Mouse (Mus musculus) cerebellum, adult 8-10 months (tissue): ENCODE data around the gene Satb2.

Experiments
- DNase-seq: peaks from one replicate; pipeline ENCODE4 v3.0.0; 2022

The Satb2 gene

DNA sequence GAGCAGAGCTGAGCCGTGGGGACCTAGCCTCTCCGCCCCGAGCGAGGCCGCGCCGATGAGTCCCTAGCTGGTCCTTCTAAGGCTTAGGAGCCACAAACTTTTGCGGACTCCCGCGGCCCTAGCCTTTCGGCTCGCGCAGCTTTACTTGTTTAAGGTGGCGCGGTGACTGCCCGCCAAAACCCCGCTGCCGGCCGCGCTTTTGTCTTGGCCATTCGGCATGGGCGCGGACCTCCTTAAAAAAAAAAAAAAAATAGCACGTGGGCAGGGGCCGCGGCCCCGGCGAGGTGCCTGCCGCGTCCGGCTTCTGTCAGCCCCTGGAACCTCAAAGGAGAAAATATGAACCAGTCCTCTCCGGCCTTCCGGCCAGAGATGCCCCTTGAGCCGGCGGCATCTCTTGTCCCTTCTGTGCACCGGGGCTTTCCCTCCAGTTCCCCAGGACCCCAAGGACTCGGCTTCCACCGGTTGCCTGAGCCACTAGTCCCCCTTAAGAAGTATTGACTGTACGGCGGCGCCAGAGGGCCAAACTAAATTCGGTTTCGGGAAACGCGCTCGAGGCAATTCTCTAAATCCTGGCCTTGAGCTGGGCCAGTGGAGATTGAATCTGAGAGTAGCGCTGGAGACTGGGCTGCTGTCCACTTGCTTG is 5.4 kb downstream of the Satb2 start:
- DNase-seq: peak; percentile 94

- DNase-seq: no peak
Measured at GRCm38 (mm10) chr1:56972251-56972949, 6.0 kb downstream of the Satb2 start.

GRCm38 (mm10) chr1:56971942-56972250 is 6.6 kb downstream of the Satb2 start:
- no peak for DNase-seq

DNA sequence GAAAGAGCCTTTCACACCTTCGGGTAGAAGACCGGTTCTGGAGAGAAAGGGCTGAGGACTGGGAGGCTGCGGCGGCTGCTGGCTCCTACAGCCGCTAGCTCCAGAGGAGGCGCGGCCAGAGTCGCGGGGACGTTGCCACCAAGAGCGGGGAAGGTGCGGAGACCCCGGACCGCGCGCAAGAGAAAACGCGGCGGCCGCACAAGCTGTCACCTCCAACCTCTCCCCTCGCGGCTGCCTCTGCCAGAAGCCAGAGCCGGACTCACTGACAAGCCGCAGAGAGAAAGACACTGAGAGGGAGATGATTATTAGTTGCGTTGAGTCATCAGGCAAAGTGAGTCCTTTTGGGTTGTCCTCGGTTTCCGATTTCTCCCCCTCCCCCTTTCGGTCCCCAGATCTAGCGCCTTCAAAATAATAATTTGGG is 7.0 kb downstream of the Satb2 start:
- no peak for DNase-seq

- no peak for DNase-seq
Measured at GRCm38 (mm10) chr1:56970740-56971141, 7.7 kb downstream of the Satb2 start.

- no peak for DNase-seq
Measured at GRCm38 (mm10) chr1:56969364-56970360, 8.8 kb downstream of the Satb2 start.

DNA sequence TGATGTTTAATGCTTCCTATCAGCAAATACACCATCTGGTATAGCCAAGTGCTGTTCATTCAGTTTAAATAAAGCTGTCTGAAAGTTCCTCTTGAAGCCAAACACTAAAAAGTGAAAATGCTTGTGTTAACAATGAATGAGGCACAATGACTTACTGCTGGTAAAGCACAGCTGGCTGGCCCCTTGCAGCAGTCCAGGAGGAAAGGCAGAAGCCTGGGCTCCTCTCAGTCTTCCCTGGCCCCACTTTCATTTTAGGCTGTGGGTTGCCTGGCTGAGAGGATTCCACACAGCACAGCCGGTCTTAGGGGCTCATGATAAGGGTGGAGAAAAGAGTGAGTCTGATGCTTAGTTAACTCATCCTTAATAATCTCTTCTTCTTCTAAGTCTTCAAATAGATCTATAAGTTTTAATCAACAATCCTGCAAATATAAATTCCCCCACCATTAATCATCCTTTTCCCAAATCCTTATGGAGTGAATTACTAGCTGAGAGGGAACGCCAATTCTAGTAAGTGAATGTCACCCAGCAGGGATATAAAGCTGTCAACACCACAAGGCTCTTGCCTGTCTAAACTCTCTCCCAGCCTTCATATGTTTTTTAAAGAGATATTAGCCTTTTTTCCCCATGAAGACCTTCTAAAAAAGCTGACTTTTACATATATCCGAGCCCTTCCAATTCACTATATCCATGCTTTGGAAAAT is 12.4 kb downstream of the Satb2 start:
- DNase-seq: no peak

DNA sequence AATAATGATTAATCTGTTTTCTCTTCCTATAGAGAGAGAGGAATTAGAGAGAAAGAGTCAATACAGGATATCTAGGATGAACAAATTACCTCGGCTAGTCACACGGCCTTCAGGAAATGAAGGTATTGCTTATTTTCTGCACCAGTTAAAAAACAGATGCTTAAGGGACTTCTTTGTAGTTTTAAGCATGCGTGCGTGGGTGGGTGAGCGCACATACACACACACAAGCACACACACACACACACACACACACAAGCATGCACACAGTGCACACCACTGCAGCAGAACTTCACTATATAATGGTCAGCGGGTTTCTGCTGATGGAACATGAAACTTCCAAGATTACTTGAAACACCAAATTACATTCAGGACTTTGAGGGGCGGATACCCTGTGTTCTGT is 14.0 kb downstream of the Satb2 start:
- DNase-seq: no peak

GRCm38 (mm10) chr1:56963291-56963690 is 15.2 kb downstream of the Satb2 start:
- DNase-seq: no peak

DNA sequence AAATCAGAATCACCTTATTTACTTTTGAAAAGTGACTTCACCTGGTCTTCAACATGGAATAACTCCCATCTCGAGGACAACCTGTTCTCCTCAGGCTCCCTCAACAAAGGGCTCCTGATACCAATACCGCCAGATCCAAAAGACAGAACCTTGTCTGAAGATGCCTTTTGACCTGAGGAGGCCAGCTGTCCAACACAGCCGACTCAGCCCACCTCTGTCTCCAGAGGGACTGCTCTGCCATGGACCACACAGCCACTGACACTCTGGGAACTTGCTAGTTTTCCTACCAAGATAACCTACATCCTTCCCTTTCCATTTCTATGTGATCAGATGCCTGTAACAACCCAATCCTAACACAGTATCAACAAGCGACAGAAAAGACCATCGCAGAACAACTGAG is 19.5 kb downstream of the Satb2 start:
- no peak for DNase-seq

- DNase-seq: no peak
Measured at GRCm38 (mm10) chr1:56957942-56958341, 20.5 kb downstream of the Satb2 start.

DNA sequence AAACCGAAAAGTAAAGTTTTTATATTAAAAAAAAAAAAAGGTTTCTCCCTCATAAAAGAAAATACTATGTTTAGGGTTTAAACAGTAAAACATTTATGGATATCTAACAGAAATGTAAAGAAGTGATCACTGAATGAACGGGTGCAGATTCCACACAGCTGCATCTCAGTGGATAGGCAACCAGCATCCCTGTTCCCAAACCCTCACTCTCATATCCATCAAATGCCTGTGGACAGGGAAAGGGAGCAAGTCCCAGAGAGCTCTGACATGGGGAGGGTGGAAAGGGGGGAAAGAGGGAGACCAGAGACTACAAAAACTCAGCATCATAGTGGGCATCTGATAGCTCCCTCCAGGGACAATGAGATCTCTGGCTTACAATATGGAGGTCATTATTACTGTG is 21.6 kb downstream of the Satb2 start:
- no peak for DNase-seq

GRCm38 (mm10) chr1:56955739-56956085 is 22.7 kb downstream of the Satb2 start:
- DNase-seq: no peak

DNA sequence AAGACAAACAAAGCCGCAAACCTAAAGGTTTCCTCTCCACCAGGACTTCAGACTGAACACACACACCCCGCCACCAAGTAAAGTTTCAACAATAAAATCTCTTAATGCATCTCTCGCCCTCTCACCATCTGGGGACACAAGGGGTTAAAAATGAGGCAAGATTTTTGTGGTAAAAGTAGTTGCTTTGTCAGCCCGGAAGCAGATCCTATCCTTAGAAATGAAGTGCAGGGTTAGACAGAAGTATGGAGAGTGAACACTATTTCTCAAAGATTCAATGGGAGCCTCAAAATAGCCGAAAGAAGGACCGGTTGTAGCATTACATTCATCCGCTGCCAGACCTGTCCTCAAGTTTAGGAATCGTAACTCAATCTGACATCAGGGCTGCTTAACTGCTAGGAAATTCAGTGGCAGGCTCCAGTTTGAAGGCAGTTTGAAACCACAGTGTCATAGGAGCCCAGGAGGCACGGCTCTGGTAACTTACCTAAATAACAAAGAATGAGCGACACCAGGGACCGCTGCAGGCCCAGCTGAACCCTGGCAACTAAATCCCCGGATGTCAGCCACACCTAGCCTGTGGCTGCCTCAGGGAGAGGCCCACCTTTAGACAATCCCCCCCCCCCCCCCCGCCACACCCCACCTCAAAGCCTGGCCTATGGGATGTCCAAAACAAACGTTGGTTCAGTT is 23.3 kb downstream of the Satb2 start:
- DNase-seq: no peak

DNA sequence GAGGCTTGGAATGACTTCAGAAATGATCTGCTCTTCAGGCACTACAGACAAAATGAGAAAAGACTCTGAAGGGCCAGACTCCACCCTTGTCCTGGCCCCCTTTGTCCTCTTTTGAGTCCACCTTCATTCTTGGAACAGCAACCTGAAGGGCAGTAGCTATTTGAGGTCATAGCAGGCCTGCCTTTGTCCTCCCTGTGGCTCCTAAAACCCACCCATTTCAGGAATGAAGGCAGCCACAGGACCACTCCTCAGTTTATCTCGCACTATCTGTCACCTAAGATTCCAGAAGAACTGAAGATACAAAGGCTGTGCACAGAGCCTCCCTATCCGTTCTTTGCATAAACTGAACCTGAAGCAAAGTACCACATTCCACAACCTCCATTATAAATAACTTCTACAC is 24.9 kb downstream of the Satb2 start:
- DNase-seq: no peak

DNA sequence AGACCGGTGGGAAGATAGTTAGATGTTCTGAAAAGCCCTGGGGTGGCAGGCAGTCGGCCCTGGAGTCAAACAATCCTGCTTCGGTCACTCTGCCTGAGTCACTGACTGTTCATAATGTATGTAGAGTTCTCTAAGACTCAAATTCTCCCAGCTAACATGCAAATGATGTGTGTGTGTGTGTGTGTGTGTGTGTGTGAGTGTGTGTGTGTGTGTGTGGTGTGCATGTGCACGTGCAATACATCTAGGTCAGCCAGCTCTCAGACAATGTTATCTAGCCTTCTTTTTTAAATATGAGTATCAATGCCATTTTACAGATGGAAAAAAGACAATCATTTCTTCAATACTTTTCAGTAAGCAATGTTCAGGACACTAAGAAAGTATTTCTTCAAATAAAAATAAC is 26.5 kb downstream of the Satb2 start:
- DNase-seq: no peak

GRCm38 (mm10) chr1:56951525-56951924 is 26.9 kb downstream of the Satb2 start:
- no peak for DNase-seq

GRCm38 (mm10) chr1:56939432-56939831 is 39.0 kb downstream of the Satb2 start:
- DNase-seq: no peak

GRCm38 (mm10) chr1:56938432-56938831 is 40.0 kb downstream of the Satb2 start:
- no peak for DNase-seq

DNA sequence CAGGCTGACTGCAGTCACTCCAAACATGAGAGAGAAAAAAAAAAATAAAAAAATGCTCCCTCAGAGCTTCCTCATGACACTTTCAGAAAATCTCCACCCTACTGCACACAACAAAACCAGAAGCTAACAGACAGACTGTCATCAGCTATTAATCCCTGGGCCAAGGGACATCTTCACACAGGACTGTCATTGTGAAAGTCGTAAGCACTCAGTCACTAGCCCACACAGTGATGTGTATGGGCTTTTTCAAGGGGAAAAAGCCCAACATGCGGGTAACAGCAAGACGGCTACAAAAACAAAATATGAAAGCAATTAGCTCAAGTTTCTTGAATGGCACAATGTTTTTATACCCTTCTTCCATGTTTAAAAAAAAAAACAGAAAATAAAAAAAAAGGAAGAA is 41.9 kb downstream of the Satb2 start:
- no peak for DNase-seq

- DNase-seq: no peak
Measured at GRCm38 (mm10) chr1:56933821-56934220, 44.6 kb downstream of the Satb2 start.

- no peak for DNase-seq
Measured at GRCm38 (mm10) chr1:56930096-56930495, 48.4 kb downstream of the Satb2 start.

DNA sequence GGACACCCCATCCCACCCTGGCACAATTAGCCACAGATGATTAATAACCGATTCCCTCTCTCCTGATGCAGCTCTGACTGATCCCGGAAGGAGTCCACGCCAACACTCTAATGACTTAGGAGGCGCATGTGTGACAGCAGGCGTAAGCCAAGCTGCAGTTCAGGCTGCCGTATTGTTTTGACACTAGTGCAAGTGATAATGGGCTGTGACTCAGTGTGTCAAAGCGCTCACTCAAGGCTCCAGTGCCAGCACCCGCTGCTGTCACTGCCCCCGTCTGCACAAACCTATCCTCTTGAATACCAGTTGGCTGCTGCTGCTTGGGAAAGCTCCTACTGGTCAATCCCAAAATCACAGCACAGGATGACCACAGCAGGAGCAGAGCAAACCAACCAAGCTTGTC is 49.7 kb downstream of the Satb2 start:
- DNase-seq: no peak
